Mouse (Mus musculus): ENCODE measurements at regions not wholly inside any gene's neighbourhood (a gene's known extent, or its start where the extent isn't known, plus 50 kb on each side); places are given as distances from the start of the nearest gene placed in this dataset.

GRCm38 (mm10) chr12:86830247-86830585 is 54.4 kb downstream of the Irf2bpl start:
- no peak for DNase-seq

DNA sequence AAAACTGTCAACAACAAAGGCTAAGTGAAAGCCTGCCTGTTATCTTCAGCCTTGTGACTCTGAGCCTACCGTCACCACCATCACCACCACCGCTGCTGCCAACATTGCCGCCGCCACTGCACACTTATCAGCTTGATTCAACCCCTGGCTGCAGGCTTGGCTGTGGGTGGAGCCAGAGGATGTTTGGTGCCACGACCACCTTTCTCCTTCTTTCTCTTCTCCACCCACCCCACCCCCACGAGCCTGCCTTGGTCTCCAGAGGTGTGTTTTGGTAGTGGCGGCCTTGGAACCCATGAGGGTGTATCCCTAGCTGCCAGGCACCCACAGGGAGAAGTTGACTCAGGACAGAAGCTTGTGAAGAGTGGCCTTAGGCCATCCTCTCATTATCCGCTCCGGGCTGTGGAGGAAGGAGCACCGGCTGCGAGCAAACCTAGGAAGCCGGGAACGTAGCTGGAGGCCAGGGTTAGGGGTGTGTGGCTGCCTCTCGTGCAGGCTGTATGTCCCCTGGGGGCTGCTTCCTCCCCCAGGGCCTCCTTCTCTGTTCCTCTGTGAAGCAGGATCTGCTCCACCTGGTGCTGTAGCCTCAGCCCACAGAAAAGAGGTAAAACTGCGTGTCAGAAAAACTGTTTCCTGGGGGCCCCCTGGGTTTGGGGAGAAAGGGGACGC is 54.9 kb downstream of the Irf2bpl start:
- peak; percentile 65 for DNase-seq

- DNase-seq, result no peak
Measured at GRCm38 (mm10) chr12:86827241-86827606, 57.4 kb downstream of the Irf2bpl start.

DNA sequence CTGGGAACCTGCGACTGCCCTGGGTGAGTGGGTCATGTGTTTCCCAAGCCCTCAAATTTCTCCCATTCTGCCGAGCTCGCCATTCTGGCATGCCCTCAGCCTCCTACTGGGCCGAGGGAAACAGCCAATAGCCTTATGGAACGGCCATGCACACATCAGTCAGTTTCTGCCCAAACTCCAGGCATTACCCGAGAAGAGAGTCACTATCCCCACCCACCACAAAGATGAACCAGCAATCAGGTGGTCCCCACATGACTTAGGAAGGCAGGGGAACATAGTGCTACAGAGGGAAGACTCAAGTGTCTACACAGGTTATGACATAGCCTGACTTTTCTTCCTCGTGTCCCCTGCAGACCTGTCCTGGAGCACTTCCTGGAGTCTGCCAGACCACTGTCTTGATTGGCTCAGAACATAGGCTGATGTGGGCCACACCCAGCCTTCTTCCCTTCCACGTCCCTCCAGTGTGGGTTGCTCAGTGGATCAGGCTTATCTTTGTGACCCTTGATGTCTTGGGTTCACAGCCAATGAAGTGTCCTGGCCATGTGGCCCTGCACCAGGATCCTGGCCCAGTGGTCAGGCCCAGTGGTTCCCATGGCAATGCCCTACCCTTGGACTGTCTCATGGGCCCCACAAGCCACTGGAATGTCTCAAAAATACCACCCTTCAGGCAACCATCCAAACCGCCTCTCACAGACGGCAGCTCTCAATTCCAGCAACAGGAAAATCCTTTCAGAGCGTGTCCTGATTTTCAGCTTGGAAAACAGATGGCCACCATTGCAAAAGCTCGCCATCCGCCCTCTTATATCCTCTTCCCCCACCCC is 58.0 kb downstream of the Irf2bpl start:
- DNase-seq, result no peak

DNA sequence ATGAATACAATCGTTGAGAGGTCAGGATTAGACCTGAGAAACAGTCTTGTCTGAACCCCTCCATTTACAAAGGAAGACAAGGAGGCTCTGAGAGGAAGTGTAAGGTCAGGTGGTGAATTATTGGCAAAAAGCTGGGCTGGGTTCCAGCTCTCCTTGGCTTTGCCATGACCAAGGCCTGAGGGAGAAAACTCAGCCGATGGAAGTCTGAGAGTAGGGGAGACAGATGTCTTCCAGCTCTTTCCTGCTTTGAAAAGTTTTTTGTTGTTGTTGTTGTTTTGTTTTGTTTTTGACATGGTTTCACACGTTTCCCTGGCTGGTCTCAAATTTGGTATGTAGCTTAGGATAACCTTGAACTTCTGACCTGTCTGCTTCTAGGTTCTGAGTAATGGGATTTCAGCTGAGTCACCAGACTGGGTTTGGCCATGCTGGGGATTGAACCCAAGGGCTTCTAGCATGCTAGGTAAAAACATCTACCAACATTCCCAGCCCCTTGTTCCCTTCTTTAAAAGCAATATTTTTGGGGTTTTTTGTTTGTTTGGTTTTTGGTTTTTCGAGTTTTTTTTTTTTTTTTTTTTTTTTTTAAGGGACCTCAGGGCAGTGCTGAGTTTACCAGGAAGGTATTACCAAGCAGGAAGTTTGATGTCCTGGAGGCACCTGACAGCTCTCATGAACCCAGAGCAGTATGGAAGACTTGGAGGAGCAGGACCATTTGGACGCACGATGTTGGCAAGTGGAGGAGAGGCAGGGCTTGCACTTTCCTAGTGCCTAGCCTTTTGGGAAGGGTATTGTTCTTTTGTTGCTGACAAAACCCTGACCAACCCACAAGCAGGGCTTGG is 58.8 kb downstream of the Irf2bpl start:
- DNase-seq, result no peak

DNA sequence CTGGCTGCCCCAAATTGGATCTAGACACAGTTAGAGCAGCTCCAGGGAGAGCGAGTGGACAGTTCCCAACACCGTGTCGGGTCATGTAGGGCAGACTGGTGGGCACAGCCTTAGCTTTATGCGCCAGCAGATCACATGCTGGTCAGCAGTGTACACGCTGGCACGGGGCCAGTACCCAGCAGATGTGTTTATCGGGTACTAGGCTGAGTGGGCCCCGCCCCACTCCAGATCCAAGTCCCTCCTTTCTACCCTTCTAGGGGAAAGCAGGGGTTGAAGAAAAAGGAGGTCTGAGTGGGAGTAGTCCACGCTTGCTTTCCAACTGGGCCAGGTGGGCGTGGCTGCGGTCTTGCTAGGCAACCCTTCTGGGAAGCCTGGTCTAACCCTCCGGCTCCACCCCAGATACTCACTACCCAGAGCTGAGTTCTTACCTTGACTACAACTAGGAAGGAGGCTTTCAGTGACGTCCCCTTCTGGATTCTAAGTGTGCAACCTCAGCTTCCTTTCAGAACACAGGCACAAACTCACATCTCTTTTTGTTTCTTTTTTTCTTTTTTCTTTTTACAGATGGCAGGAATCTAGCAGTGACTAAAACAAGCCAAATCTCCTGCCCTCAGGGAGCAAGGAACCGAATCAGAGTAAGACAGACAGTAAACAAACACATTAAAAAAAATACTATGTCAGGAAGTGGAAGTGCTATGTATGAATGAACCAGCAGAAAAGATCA is 59.6 kb downstream of the Irf2bpl start:
- DNase-seq, result peak; percentile 87

GRCm38 (mm10) chr12:86823855-86824589 is 60.6 kb downstream of the Irf2bpl start:
- peak; percentile 76 for DNase-seq

GRCm38 (mm10) chr12:86823488-86823854 is 61.1 kb downstream of the Irf2bpl start:
- DNase-seq, result no peak

DNA sequence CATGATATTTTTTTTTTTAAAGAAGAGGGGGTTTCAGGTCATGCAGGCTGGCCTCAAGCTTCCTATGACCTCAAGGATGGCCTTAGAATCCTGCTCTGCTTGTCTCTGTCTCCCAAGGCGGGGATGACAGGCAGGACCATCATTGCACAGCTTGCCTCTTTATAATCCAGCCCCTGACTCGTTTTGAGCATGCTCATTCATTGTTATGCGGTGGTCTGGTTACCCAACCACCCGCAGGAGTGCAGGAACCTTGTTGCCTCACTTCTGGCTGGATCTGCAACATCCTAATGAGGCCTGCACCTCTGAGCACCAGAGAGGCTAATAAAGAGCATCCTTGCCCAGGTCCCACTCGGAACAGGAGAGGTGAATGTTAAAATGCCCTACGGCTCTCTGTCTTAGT is 63.4 kb downstream of the Irf2bpl start:
- no peak for DNase-seq

GRCm38 (mm10) chr12:86819568-86819967 is 65.0 kb downstream of the Irf2bpl start:
- no peak for DNase-seq

- no peak for DNase-seq
Measured at GRCm38 (mm10) chr12:86819163-86819562, 65.4 kb downstream of the Irf2bpl start.

DNA sequence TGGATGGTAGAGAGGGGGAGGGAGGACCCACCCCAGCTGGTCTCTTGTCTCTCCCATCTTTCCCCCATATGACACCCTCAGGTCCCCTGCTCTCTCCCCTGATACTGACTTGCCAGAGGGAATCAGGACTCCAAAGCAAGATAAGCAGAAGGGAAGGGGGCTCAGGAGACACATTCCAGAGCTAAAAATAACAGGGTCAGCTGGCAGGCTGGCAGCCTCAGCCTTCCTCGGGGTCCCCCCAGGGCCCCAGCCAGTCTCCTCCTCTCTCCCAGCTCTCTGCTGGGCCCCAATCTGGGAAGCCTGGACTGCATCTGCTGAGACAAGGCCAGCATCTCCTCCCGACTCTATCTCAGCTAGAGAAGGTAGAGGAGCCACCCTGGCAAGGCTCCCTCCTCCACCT is 66.4 kb downstream of the Irf2bpl start:
- no peak for DNase-seq

DNA sequence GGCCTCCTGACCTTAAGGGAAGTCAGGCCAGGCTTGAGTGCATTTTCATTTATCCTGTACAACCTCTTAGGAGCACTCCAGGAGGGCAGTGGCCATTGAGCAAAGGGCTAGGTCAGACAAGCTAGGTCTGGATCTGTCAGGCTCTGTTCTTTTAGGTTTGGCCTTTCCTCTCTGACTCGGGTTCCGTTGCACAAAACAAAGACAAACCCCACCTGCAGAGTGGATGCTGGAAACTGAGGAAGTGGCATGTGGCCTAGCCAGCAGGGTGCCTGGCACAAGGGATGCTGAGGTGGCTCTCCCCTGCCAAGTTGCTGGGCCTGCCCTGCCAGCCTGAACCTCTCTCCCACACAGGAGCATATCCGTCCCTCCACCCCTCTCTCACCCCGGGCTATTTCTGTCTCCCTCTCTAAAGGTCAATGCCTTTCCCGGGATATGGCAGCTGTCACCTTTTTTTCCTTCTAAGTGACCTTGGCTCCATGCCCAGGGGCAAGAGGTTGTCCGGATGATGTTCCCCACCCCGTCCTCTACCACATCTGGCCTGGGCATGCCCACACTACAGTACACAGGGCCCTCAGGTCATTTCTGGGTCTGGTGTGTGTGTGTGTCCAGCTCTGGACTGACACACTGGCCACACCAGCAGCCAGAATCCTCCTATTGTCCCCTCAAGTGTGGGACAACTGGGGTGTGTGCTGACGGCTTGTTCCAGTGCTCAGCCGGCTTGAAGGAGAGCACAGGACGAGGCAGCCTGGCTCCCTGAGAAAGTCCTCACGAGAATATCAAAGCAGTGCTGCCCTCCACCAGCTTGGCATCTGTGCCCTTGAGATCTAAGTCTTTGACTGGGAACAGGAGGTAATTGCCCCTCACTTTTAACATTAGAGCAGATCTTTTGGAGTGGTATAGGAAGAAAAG is 67.6 kb downstream of the Irf2bpl start:
- DNase-seq, result no peak

GRCm38 (mm10) chr12:86816171-86816701 is 68.4 kb downstream of the Irf2bpl start:
- DNase-seq, result peak; percentile 74

- no peak for DNase-seq
Measured at GRCm38 (mm10) chr12:86814740-86815139, 69.9 kb downstream of the Irf2bpl start.
